9 mouse cellular contexts compared by ENCODE assay signal in the genomic region with DNA sequence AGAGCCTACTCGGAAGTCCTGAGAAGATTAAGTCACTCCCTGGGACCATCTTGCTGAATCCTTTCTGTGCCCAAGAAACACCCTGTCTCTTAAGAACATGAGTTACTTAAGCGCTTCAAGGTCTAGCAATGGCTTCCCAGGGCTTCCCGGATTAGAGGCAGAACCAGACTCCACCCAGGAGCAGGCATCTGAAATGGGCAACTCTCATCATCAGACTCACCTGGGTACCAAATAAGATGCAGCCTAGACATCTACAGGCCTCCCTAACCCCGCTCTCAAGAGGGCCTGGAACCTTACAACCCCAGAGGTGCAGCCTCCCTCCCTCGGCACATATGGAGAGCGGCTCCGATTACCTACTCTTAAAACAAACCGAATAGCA. TPM values are rescaled to one million over a fixed set of nuclear protein-coding genes. Genes with fewer than 3 reads are reported as not detected.
DNase-seq lines count a peak whose midpoint lies in the region; ATAC-seq and TF ChIP-seq lines count a peak whose summit lies in the region.
"Had no signal": no experiment of that assay in that cellular context is flagged by ENCODE, and none has a peak within 500 bp of the region (broad histone marks: within the 10 kb centered on the region; RNA-seq: fewer than 3 reads in every experiment).

No protein-coding gene starts in this region.

- peak overlapping the region; percentile 94; the same call in 1 of the 2 replicates for H3K27ac ChIP-seq in heart, embryonic 13.5 days (replicated peaks)
- H3K27ac ChIP-seq in ES-E14 (ENCODE audit: insufficient read depth, low read depth, low read length, poor library complexity, severe bottlenecking) (no peak overlapping the region; the same call in 1 of the 2 replicates), macrophage (peak overlapping the region; percentile 85)
- H3K27ac ChIP-seq in forebrain, embryonic 16.5 days (ENCODE audit: low read length) = peak overlapping the region; percentile 70

- no peak for DNase-seq in heart, adult 9 months (ENCODE audit: low spot score in 2 of 2)
- DNase-seq in ES-E14 (ENCODE audit: low read depth, low spot score) = no peak
- DNase-seq in spleen, postnatal 36 days (ENCODE audit: low spot score in 2 of 2) = no peak
- no peak for DNase-seq in ovary, postnatal 14 days (ENCODE audit: low spot score)
- no peak for DNase-seq in thymus, postnatal 4 days

- H3K9me3 ChIP-seq in heart, embryonic 13.5 days = no peaks in the 10 kb centered on the region
- H3K9me3 ChIP-seq in ES-E14 (ENCODE audit: control insufficient read depth, insufficient read depth, low read depth, low read length) = no peaks in the 10 kb centered on the region
- no peaks in the 10 kb centered on the region for H3K9me3 ChIP-seq in forebrain, embryonic 16.5 days (ENCODE audit: control insufficient read depth, low read length)

- peaks cover 39% of the 10 kb centered on the region for H3K4me1 ChIP-seq in heart, embryonic 13.5 days
- peaks cover 2 to 14% of the 10 kb centered on the region in 2 experiments; a peak in 3 of 4 replicates for H3K4me1 ChIP-seq in ES-E14 (ENCODE audit: control insufficient read depth in 2 of 2, insufficient read depth in 2 of 2, low read length in 2 of 2, poor library complexity in 1 of 2)
- peaks cover 34% of the 10 kb centered on the region for H3K4me1 ChIP-seq in forebrain, embryonic 16.5 days (replicated peaks; ENCODE audit: control insufficient read depth, insufficient read depth, low read length)

- H3K79me2 ChIP-seq in macrophage (ENCODE audit: inconsistent target) = peaks cover 63% of the 10 kb centered on the region

- peak overlapping the region; percentile 90 for H3K9ac ChIP-seq in heart, embryonic 13.5 days
- H3K9ac ChIP-seq in ES-E14 (ENCODE audit: insufficient read depth, low read depth, low read length, poor library complexity, severe bottlenecking) = peak overlapping the region; percentile 44
- peak overlapping the region; percentile 97 for H3K9ac ChIP-seq in forebrain, embryonic 16.5 days (replicated peaks; ENCODE audit: low read depth, low read length)

- no peak for ATAC-seq in heart, embryonic 13.5 days (ENCODE audit: extremely low read depth, insufficient number of reproducible peaks, low FRiP score, low TSS enrichment)
- no peak for ATAC-seq in forebrain, embryonic 16.5 days

- 25% methylated on average over 8 of the region's 8 CpGs for WGBS in heart, embryonic 13.5 days
- 13% methylated on average over 8 of the region's 8 CpGs for WGBS in forebrain, embryonic 16.5 days
- 35% methylated on average over 7 of the region's 8 CpGs for WGBS in macrophage (ENCODE audit: missing documents)

- H3K36me3 ChIP-seq in heart, embryonic 13.5 days = no peaks in the 10 kb centered on the region
- H3K36me3 ChIP-seq in ES-E14 (ENCODE audit: control insufficient read depth, insufficient read depth, low read length, poor library complexity, severe bottlenecking) (peaks cover 6% of the 10 kb centered on the region; the same call in 1 of the 2 replicates), macrophage (ENCODE audit: inconsistent target) (no peaks in the 10 kb centered on the region)
- H3K36me3 ChIP-seq in forebrain, embryonic 16.5 days (ENCODE audit: control insufficient read depth, insufficient read depth) = no peaks in the 10 kb centered on the region

- in situ Hi-C loops in ES-E14 (cut with MboI; ENCODE audit: low sequenced_read_pairs in 2 of 2, unreplicated experiment in 2 of 2) = no loop called here

- H3K4me2 ChIP-seq in heart, embryonic 13.5 days = peak overlapping the region; percentile 94
- H3K4me2 ChIP-seq in forebrain, embryonic 16.5 days (ENCODE audit: low read length) = peak overlapping the region; percentile 91

- H3K4me3 ChIP-seq in heart, embryonic 13.5 days = peak overlapping the region; percentile 73
- H3K4me3 ChIP-seq in ES-E14 (ENCODE audit: insufficient read depth in 1 of 2, low read depth in 1 of 2, low read length in 2 of 2, poor library complexity in 1 of 2, severe bottlenecking in 1 of 2) (peak overlapping the region; percentile 83 to 94), macrophage (ENCODE audit: inconsistent target) (peak overlapping the region; percentile 73)
- peak overlapping the region; percentile 96 for H3K4me3 ChIP-seq in forebrain, embryonic 16.5 days (replicated peaks; ENCODE audit: low read length)

- no peaks in the 10 kb centered on the region for H3K27me3 ChIP-seq in heart, embryonic 13.5 days (replicated peaks)
- H3K27me3 ChIP-seq in forebrain, embryonic 16.5 days (replicated peaks; ENCODE audit: control insufficient read depth, insufficient read depth, low read length) = no peaks in the 10 kb centered on the region

TF ChIP-seq in ES-E14, 5 proteins besides CTCF, POLR2A, EP300 and RAD21:
- TF ChIP-seq MAFK (IDR thresholded peaks at IDR 0.05; ENCODE audit: insufficient read depth, low read depth, low read length) = no peak

RNA-seq across cellular contexts. Expression of gene Klf13, which starts 2.9 kb away (rescaled TPM):
- polyA plus RNA-seq in heart, embryonic 13.5 days (2015; fragmentation: Nextera tagmentation; extraction: Ambion mirVana) = 16.0 and 16.6 TPM in 2 replicates
- total RNA-seq in ES-E14 (2012; rRNA removed) = 25.8 and 29.4 TPM in 2 replicates
- polyA plus RNA-seq in forebrain, embryonic 16.5 days (2015; fragmentation: Nextera tagmentation; extraction: Ambion mirVana) = 31.1 and 33.7 TPM in 2 replicates
- 100 to 1,000 TPM in 19 of 26 experiments, 10 to 100 TPM in 7; 57.4 to 205 (median 131) TPM for total RNA-seq in macrophage (2018; cell fraction: chromatin; rRNA removed)
- total RNA-seq in macrophage (2018; cell fraction: cytosol; rRNA removed) = 10 to 100 TPM; 37.1 to 73.4 (median 56.6) TPM
- total RNA-seq in macrophage (2018; cell fraction: nucleus; rRNA removed) = 100 to 1,000 TPM in 12 of 26 experiments, 10 to 100 TPM in 14; 55.9 to 254 (median 96.4) TPM
- polyA plus RNA-seq in macrophage (2018) = 20.8 to 38.0 TPM (median 22.5 TPM) in 3 replicates

RNA-seq across cellular contexts. Expression of gene E030018B13Rik, which starts 19.1 kb away (rescaled TPM):
- polyA plus RNA-seq in heart, embryonic 13.5 days (2015; fragmentation: Nextera tagmentation; extraction: Ambion mirVana) = not detected in 2 replicates
- total RNA-seq in ES-E14 (2012; rRNA removed) = 0.21 TPM in 1 of 2 replicates, not detected in the other
- polyA plus RNA-seq in forebrain, embryonic 16.5 days (2015; fragmentation: Nextera tagmentation; extraction: Ambion mirVana) = 0.35 TPM in 1 of 2 replicates, not detected in the other
- total RNA-seq in macrophage (2018; cell fraction: chromatin; rRNA removed) = not detected
- total RNA-seq in macrophage (2018; cell fraction: cytosol; rRNA removed) = not detected
- under 1 TPM in 1 of 26 experiments, not detected in 25; 0.57 TPM for total RNA-seq in macrophage (2018; cell fraction: nucleus; rRNA removed)
- polyA plus RNA-seq in macrophage (2018) = not detected in 3 replicates
- total RNA-seq: gastrocnemius, postnatal 36 days had no signal

Comparison
In these comparisons a context has a peak if more than half of its experiments do, and no peak if none do; other contexts are left out.
1. H3K9ac ChIP-seq: peak in every context shown above with its lines; median percentile 97 in forebrain, embryonic 16.5 days; 90 in heart, embryonic 13.5 days; 44 in ES-E14.